Mouse (Mus musculus) cerebellum, adult 18-20 months (tissue): ENCODE results near the gene Slbp.

Source experiments
- DNase-seq, 2 experiments: peaks; one replicate each; pipeline ENCODE4 v3.0.0; 2021

Gene Slbp

DNA sequence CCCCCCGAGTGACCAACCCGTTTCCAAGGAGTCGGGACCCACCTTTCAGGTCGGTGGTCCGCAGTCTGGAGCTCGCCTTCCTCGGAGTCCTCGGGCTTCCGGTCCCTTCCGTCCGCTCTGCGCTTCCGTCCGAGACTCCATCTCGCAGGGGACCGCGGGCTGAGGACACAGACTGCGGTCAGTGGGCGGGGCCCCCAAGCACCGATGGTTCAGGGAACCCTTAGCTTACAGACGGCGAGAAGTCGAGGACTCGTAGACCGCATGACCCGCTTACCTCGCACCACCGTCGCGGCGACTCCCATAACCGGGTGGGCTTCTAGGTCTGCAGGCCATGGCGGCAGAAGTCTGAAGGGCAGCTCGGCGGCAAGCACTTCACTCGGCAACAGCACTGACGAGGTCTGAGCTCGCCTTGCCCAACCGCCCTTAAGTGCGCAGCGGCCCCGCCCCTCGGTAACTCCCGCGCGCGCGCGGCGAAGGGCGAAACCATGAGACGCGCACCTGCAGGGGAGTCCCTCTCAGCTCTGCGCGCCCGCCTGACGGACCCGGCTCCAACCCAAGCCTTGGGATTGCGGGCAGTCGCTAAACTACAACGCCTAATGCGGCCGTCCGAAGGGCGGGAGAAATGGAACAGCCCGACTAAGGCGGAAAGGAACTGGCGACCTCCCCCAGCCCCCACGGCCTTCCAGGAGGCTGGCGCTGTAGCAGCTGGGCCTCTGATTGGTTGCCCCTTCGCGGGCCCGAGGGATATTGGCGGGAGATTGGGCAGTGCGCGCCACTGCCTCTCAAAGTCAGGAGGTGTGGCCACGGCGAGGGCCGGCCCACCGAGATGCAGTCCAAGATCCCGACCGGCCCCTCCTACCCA, at the start of gene Slbp:
Gene Slbp, minus strand, starts transcription at position 654 of the 862 bp plus-strand sequence.
- peak; percentile 95 to 97 for DNase-seq

- no peak for DNase-seq
These were observed 49.5 kb upstream of the Slbp start for GRCm38 (mm10) chr5:33701832-33702231.

GRCm38 (mm10) chr5:33700010-33700409, 47.6 kb upstream of the Slbp start:
- DNase-seq = no peak

GRCm38 (mm10) chr5:33698669-33699068, 46.3 kb upstream of the Slbp start:
- no peak for DNase-seq

- DNase-seq = no peak
These were observed 45.7 kb upstream of the Slbp start for GRCm38 (mm10) chr5:33697947-33698512.

DNA sequence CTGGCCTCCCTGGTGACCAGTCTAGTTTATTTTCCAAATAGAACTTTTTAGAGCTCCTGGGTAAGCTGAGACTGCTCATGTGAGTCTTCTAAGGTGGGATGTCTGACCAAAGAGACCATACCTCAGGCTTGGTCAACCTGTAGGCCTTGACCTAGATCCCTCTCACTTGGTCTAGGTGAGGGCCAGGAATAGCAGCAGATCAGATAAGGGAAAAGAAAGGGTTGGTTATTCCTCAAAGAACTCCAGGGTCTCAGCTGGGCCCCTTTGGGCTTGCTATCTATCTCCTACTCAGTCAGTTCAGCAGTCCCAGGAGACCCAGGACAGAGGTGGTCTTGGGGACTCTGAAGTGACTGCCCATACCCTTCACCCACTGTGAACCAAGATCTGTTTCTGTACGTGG, 45.2 kb upstream of the Slbp start:
- DNase-seq = no peak

GRCm38 (mm10) chr5:33696430-33696829, 44.1 kb upstream of the Slbp start:
- DNase-seq = no peak

- DNase-seq = peak in 1 of 2 experiments; percentile 5
These were observed 43.3 kb upstream of the Slbp start for GRCm38 (mm10) chr5:33695718-33696121.

GRCm38 (mm10) chr5:33694848-33695717, 42.7 kb upstream of the Slbp start:
- DNase-seq = no peak

DNA sequence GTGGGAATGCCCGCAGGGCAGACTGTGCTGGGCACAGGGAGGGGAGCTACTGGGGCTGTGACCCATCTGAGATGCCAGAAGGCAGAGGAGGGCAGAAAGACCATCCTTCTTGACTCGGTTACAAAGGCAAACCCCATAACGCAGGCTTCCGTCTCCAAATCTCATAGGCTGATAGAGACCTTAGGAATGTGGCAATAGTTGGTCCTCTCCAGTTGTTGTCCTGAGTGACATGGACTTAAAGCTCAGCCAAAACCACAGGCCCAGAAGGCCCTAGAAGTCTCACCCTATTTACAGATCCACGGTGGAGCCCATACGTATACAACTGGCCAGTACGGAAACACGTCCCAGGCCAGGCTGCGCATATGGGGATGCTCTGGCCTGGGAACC, 42.1 kb upstream of the Slbp start:
- no peak for DNase-seq

DNA sequence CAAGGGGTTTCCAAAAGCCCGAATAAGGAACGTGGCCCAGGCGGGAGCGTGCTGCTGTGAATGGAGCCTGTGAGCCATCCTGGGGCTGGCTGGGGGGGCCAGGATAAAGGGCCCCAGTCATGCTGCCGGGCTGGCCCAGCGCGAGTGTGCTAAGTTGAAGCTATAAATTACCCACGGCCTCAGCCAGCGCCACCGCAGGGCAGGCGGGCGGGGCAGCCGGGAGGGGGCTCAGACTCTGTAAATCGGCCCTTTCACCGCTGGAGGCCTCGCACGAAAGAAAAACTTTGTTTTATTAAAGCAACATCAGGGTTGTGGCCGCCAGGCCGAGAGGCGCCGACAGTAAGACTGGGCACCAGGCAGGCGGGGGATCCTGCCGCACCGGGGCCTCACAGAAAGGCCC, 40.0 kb upstream of the Slbp start:
- DNase-seq = no peak

DNA sequence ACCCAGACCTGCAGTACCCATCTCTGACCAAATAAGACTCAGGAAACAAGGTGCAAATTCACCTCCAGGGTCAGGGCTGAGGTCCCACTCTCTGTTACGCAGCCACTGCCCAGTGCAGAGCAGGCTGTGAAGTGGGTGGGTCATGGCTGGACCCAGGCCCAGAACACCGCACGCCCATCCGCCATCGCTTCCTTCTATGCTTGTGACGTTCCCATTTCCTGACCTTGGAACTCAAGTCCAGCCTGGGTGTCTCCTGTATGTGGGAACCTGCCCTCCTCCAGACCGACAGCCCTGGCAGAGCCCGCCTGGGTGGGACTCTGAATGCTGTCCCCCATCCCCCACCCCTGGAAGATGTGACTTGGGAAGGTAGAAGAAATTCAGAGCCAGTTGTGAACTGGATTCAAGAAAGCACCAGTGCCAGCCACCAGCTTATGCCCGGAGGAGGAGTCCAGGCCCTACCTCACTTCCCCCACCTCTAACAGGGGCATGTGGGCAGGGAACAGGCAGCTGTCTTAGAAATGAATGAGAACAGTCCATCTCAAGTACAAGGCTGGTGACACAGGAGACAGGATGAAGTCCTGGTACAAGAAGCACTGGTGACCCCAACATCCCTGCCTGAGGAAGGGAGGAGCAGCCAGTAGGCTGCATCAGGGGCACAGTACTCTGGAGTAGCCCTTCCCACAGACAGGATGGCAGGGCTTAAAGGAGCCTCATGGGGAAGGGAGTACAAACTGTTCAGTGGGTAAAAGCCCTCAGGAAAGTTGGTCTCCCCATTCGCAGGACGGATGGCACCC, 37.7 kb upstream of the Slbp start:
- DNase-seq = no peak

GRCm38 (mm10) chr5:33689221-33689844, 37.0 kb upstream of the Slbp start:
- no peak for DNase-seq

- DNase-seq = no peak
These were observed 36.2 kb upstream of the Slbp start for GRCm38 (mm10) chr5:33688278-33689220.

DNA sequence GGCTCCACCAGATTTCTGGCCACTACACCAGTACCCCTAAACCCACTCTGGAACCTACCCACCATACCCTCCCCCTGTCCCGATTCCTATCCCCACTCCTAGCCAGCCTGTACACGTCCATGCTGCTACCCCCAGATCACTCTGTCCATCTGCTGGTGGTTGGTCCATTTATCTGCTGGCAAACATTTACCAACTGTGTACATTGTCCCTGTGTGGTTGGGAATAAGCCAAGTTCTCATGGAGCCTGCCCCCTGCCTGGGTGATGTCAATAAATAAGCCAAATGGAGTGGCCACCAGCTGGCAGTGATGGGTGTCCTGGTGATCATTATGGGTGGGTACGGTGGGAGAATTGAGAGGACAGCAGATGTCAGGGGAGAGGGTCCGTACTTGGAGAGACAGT, 34.8 kb upstream of the Slbp start:
- no peak for DNase-seq

DNA sequence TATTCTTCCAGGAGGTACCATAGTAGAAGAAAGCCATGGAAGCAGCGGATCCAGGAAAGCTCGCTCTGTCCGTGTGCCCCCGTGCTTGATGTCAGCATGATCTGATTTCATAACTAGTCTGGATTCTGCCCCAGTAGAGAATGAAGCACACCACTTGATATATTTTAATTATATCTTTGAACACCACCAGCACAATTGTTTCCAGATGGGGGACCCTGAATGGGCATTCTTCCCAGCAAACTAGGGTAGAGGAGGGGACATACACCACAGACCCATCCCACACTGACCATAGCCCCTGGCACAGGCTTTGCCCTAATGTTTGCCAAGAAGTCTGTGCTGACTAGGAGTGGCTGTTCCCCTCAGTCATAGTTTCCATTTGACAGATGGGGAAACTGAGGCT, 32.6 kb upstream of the Slbp start:
- no peak for DNase-seq

DNA sequence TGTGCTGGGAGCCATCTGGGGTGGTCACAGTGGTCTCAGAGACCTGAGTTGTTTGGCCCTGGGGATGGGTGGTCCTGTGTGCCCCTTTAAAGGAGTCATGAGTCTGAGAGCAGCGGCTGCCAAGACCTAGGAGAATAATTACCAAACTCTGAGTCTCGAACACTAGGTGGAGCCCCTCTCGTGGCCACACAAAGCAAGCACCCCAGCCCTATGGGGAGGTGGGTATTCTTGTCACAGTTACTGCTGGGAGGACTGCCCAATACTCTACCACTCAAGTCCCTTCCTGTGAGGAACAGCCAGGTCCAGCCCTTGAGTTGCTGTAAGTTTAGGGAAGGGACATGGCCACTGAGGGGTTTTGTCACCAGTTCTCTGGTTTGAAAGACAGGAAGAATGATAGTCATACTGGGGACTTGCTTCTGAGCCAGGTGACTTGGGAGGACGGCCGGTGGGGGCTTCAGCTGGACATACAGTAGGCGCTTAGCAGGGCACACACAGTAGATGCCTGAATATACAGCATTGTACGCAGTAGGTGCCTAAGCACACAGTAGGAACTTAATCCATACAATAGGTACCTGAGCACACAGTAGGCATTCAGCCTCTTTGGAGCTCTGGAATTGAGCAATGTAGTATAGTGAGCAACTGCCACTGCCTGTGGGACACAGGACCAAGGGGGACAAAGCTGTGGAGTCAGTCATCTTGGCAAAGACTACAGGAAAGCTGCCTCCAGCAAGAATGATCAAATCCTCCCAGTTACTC, 31.7 kb upstream of the Slbp start:
- DNase-seq = peak in 1 of 2 experiments; percentile 16

DNA sequence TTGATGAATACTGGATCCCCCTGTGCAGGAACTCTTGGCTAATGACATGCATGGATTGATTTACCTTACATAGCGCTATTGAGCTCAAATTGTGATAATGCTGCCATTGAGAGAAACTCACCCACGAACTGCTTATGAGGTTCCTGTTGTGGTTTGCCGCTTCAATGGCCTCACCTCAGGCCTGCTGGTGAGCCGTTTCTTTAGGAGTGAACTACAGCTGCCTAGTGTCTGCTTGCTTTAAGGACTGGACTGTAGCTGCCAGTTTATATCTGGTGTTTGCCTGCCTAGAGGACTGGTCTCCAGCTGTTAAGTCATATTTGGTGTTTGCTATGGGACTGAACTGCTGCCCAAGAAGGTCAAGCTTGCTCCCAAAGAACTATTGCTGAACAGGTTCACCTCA, 30.6 kb upstream of the Slbp start:
- no peak for DNase-seq

DNA sequence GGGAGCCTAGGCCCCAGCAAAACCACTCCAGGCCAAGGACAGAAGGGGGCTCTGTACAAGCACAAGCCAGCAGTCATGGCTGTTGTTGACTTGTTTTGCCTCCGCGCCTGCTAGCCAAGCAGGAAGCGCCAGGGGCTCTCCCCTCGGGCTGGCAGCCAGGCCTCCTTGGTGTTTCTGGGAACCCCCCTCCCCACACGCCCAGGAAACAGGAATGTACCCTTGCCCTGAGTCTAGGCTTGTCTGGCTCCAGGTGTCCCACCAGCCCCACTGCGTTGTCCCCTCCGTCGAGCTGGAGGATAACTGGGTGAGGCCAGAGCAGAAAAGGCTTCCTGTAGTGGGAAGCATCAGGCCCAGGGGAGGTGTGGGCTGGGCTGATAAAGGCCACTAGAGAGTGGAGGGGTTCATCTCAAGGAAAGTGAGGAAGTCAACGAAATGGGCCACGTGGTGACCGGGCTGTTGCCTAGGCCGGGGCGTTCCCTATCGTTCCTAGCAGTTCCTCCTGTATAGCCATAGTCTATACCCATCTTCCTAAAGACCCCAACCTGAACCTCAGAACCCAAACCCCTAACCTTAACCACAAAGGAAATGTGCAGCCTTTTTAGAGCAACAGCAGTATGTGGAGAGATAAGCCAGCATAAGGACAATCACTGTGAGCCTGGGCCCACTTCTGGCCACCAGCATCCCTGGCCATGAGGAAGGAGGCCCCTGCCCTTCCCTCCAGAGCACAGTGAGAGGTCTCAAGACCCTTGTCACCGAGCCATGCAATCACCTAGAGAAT, 29.4 kb upstream of the Slbp start:
- no peak for DNase-seq
